Mouse (Mus musculus) brain, embryonic 14.5 days (tissue): Measurements from ENCODE around the gene Dnase1l2. TPM values are rescaled to one million over a fixed set of nuclear protein-coding genes. Genes with fewer than 3 reads are reported as not detected.

Experiments used
- DNase-seq: peaks from one replicate; pipeline ENCODE4 v3.0.0-alpha.2; 2011; ENCODE audit warnings: low read depth
- CTCF ChIP-seq: fragments of 200-500 bp; IDR thresholded peaks from 2 replicates; pipeline ENCODE4 v1.5.1; 2012; ENCODE audit warnings: inconsistent platforms, mild to moderate bottlenecking, moderate library complexity, borderline replicate concordance; ENCODE audit not compliant: insufficient read depth, insufficient read length; ENCODE audit errors: extremely low read depth
- POLR2A ChIP-seq: fragments of 200-500 bp; IDR thresholded peaks from 2 replicates; pipeline ENCODE4 v1.6.1; 2012; ENCODE audit warnings: mild to moderate bottlenecking, inconsistent platforms, borderline replicate concordance; ENCODE audit not compliant: poor library complexity, insufficient read depth, insufficient read length, severe bottlenecking; ENCODE audit errors: extremely low read depth
- polyA plus RNA-seq: library from polyadenylated mRNA; depleted of rRNA; stranded (reverse); fragments of >200 nt; gene quantifications from 2 replicates; pipeline ENCODE4 v1.2.3, GENCODE M21; 2012; rRNA removed

Dnase1l2 gene
- polyA plus RNA-seq, 1 experiment: 27.1 TPM

DNA sequence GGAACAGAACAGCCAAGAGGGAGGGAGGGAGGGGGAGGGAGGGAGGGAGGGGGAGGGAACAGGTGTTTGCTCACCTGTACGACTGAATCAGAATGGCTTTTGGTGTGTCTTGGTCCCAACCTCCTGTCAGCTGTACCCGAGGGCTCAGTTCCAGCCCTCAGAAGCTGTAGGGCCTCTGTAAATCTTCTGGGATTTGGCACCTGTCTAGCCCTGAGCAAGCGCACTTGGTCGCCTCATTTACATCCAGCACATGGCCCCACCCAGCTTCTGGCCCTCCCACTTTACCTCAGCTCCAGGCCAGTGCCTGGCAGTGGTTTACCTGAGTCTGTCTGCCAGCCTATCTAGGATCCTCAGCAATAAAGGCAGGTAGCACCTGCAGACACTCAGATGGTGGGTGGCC lies 49.4 kb downstream of the Dnase1l2 start:
- TF ChIP-seq POLR2A (no peak), CTCF (no peak)
- no peak for DNase-seq

DNA sequence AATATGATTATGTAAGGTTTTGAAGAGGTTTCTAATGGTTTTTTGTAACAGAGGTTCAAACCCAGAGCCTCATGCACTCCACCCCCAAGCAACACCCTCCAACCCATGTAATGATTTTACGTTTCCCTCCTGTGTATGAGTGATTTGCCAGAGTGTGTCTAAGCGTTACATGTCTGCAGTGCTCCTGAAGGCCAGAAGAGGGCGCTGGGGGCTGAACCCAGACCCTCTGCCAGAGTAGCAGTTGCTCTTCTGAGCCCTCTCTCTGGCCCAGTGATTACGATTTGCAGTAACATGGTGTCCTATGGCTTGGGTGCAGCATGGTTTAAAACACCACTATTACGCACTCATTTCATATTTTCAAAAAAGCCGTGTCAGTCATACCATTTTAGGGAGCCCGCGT lies 51.8 kb downstream of the Dnase1l2 start:
- DNase-seq: peak; percentile 1
- TF ChIP-seq CTCF (peak; percentile 55), POLR2A (no peak)

Other genes with a start within 250 kb of the Dnase1l2 start
- 74.3 and 84.7 TPM in 2 replicates for gene Tbc1d24, start 237.5 kb downstream of the Dnase1l2 start, polyA plus RNA-seq
- gene Ntn3, start 233.6 kb downstream of the Dnase1l2 start, polyA plus RNA-seq: 8.0 and 10.2 TPM in 2 replicates
- gene Tedc2, start 222.3 kb downstream of the Dnase1l2 start, polyA plus RNA-seq: 25.3 and 35.7 TPM in 2 replicates
- 16.2 and 21.6 TPM in 2 replicates for gene Ccnf, start 191.6 kb downstream of the Dnase1l2 start, polyA plus RNA-seq
- 0.29 and 0.40 TPM in 2 replicates for gene Abca17, start 92.0 kb downstream of the Dnase1l2 start, polyA plus RNA-seq
- gene Abca3, start 91.2 kb downstream of the Dnase1l2 start, polyA plus RNA-seq: 39.4 and 51.7 TPM in 2 replicates
- gene Rnps1, start 28.5 kb downstream of the Dnase1l2 start, polyA plus RNA-seq: 395 and 451 TPM in 2 replicates
- gene Eci1, start 16.5 kb downstream of the Dnase1l2 start, polyA plus RNA-seq: 28.7 and 29.6 TPM in 2 replicates
- gene E4f1, start 27.2 kb upstream of the Dnase1l2 start, polyA plus RNA-seq: 89.5 and 99.5 TPM in 2 replicates
- gene Pgp, start 27.3 kb upstream of the Dnase1l2 start, polyA plus RNA-seq: 49.6 and 52.2 TPM in 2 replicates
- 0.48 and 0.77 TPM in 2 replicates for gene Bricd5, start 30.8 kb upstream of the Dnase1l2 start, polyA plus RNA-seq
- 47.1 and 53.7 TPM in 2 replicates for gene Mlst8, start 36.0 kb upstream of the Dnase1l2 start, polyA plus RNA-seq
- gene Caskin1, start 45.5 kb upstream of the Dnase1l2 start, polyA plus RNA-seq: 91.5 and 142 TPM in 2 replicates
- gene Traf7, start 84.8 kb upstream of the Dnase1l2 start, polyA plus RNA-seq: 310 and 422 TPM in 2 replicates
- 3.2 and 5.6 TPM in 2 replicates for gene Rab26, start 91.1 kb upstream of the Dnase1l2 start, polyA plus RNA-seq
- gene Pkd1, start 106.7 kb upstream of the Dnase1l2 start, polyA plus RNA-seq: 65.9 and 74.2 TPM in 2 replicates
- gene Tsc2, start 189.5 kb upstream of the Dnase1l2 start, polyA plus RNA-seq: 189 and 190 TPM in 2 replicates
- gene Nthl1, start 189.6 kb upstream of the Dnase1l2 start, polyA plus RNA-seq: 10.4 and 15.3 TPM in 2 replicates
- 30.7 and 34.3 TPM in 2 replicates for gene Slc9a3r2, start 207.2 kb upstream of the Dnase1l2 start, polyA plus RNA-seq
- 0.23 TPM in 1 of 2 replicates, not detected in the other for gene Npw, start 215.4 kb upstream of the Dnase1l2 start, polyA plus RNA-seq
- 76.3 and 102 TPM in 2 replicates for gene Zfp598, start 226.6 kb upstream of the Dnase1l2 start, polyA plus RNA-seq
- gene Syngr3, start 246.8 kb upstream of the Dnase1l2 start, polyA plus RNA-seq: 82.5 and 94.2 TPM in 2 replicates